Mouse (Mus musculus): ENCODE measurements around the gene Krtcap2. TPM values are rescaled to one million over a fixed set of nuclear protein-coding genes. Genes with fewer than 3 reads are reported as not detected.
A peak's percentile ranks its signal among the peaks of the same experiment; 100 is the strongest.

Krtcap2 gene
- polyA plus RNA-seq, 1 experiment from 2014 or later = 334 TPM

- Histone ChIP-seq H3K36me3 (peaks cover 29% of the 10 kb centered on the region), H3K4me2 (peak within 1 kb of the TSS; percentile 64), H3K9ac (peak within 1 kb of the TSS; percentile 23; the same call in 1 of the 2 replicates), H3K27me3 (no peaks in the 10 kb centered on the region), H3K4me1 (peaks cover 33% of the 10 kb centered on the region), H3K9me3 (no peaks in the 10 kb centered on the region), H3K27ac (peak within 1 kb of the TSS; percentile 78), H3K4me3 (peak within 1 kb of the TSS; percentile 43)
- no peak for ATAC-seq (ENCODE audit: insufficient number of reproducible peaks, low FRiP score, low TSS enrichment, low read depth)
- WGBS = 6% methylated on average over 21 of the region's 21 CpGs
Observed at GRCm38 (mm10) chr3:89226900-89227299, 18.9 kb upstream of the Krtcap2 start, which contains the start of gene Mtx1. Gene Mtx1 (minus strand): TSS chr3:89227088.

- WGBS = 5% methylated on average over 41 of the region's 41 CpGs
- H3K9me3 ChIP-seq = no peaks in the 10 kb centered on the region
- peaks cover 33% of the 10 kb centered on the region for H3K4me1 ChIP-seq
- peak overlapping the region; percentile 64 for H3K4me2 ChIP-seq
- H3K9ac ChIP-seq = peak overlapping the region; percentile 23; the same call in 1 of the 2 replicates
- peak overlapping the region; percentile 78 for H3K27ac ChIP-seq
- H3K36me3 ChIP-seq = peaks cover 26% of the 10 kb centered on the region
- peak overlapping the region; percentile 43 for H3K4me3 ChIP-seq
- ATAC-seq (ENCODE audit: insufficient number of reproducible peaks, low FRiP score, low TSS enrichment, low read depth) = peak; percentile 90
- no peaks in the 10 kb centered on the region for H3K27me3 ChIP-seq
Observed at GRCm38 (mm10) chr3:89227307-89228179, 18.2 kb upstream of the Krtcap2 start.

GRCm38 (mm10) chr3:89228180-89228549 lies 17.6 kb upstream of the Krtcap2 start:
- Histone ChIP-seq H3K27ac (peak overlapping the region; percentile 78), H3K27me3 (no peaks in the 10 kb centered on the region), H3K36me3 (peaks cover 21% of the 10 kb centered on the region), H3K4me1 (peaks cover 33% of the 10 kb centered on the region), H3K9me3 (no peaks in the 10 kb centered on the region), H3K9ac (no peak overlapping the region), H3K4me2 (peak overlapping the region; percentile 64), H3K4me3 (peak overlapping the region; percentile 43)
- ATAC-seq (ENCODE audit: insufficient number of reproducible peaks, low FRiP score, low TSS enrichment, low read depth) = no peak
- WGBS = under 1% methylated on average over 19 of the region's 20 CpGs

GRCm38 (mm10) chr3:89228836-89229235 lies 16.9 kb upstream of the Krtcap2 start, which contains the start of gene Muc1:
Gene Muc1 (plus strand): TSS chr3:89229057.
- Histone ChIP-seq H3K9me3 (no peaks in the 10 kb centered on the region), H3K4me2 (peak within 1 kb of the TSS; percentile 64), H3K36me3 (peaks cover 18% of the 10 kb centered on the region), H3K9ac (no peak within 1 kb of the TSS), H3K27me3 (no peaks in the 10 kb centered on the region), H3K4me3 (peak within 1 kb of the TSS; percentile 43), H3K27ac (peak within 1 kb of the TSS; percentile 78), H3K4me1 (peaks cover 33% of the 10 kb centered on the region)
- whole genome bisulfite sequencing = 35% methylated on average over 10 of the region's 10 CpGs
- ATAC-seq (ENCODE audit: insufficient number of reproducible peaks, low FRiP score, low TSS enrichment, low read depth) = no peak

GRCm38 (mm10) chr3:89229276-89229675 lies 16.5 kb upstream of the Krtcap2 start:
- no peak overlapping the region for H3K27ac ChIP-seq
- ATAC-seq (ENCODE audit: insufficient number of reproducible peaks, low FRiP score, low TSS enrichment, low read depth) = no peak
- H3K9me3 ChIP-seq = no peaks in the 10 kb centered on the region
- no peaks in the 10 kb centered on the region for H3K27me3 ChIP-seq
- 59% methylated on average over 4 of the region's 4 CpGs for WGBS
- peaks cover 19% of the 10 kb centered on the region for H3K36me3 ChIP-seq
- no peak overlapping the region for H3K9ac ChIP-seq
- H3K4me3 ChIP-seq = no peak overlapping the region
- H3K4me1 ChIP-seq = peaks cover 33% of the 10 kb centered on the region
- H3K4me2 ChIP-seq = no peak overlapping the region

- Histone ChIP-seq H3K4me1 (peaks cover 35% of the 10 kb centered on the region), H3K36me3 (peaks cover 16% of the 10 kb centered on the region), H3K4me2 (no peak overlapping the region), H3K27me3 (no peaks in the 10 kb centered on the region), H3K9ac (no peak overlapping the region), H3K9me3 (no peaks in the 10 kb centered on the region), H3K27ac (no peak overlapping the region), H3K4me3 (no peak overlapping the region)
- no peak for ATAC-seq (ENCODE audit: insufficient number of reproducible peaks, low FRiP score, low TSS enrichment, low read depth)
- WGBS = 88% methylated on average over 2 of the region's 2 CpGs
Observed at GRCm38 (mm10) chr3:89230561-89230960, 15.2 kb upstream of the Krtcap2 start.

- H3K9ac ChIP-seq = no peak overlapping the region
Observed at GRCm38 (mm10) chr3:89231345-89231744, 14.4 kb upstream of the Krtcap2 start.

GRCm38 (mm10) chr3:89231772-89232275 lies 13.9 kb upstream of the Krtcap2 start:
- Histone ChIP-seq H3K9ac (no peak overlapping the region), H3K4me2 (no peak overlapping the region), H3K4me3 (no peak overlapping the region), H3K4me1 (peaks cover 22% of the 10 kb centered on the region), H3K36me3 (peaks cover 21% of the 10 kb centered on the region), H3K27ac (no peak overlapping the region), H3K27me3 (no peaks in the 10 kb centered on the region), H3K9me3 (no peaks in the 10 kb centered on the region)
- no peak for ATAC-seq (ENCODE audit: insufficient number of reproducible peaks, low FRiP score, low TSS enrichment, low read depth)
- 70% methylated on average over 16 of the region's 16 CpGs for WGBS

More at GRCm38 (mm10) chr3:89231345-89231744, 14.4 kb upstream of the Krtcap2 start:
- Histone ChIP-seq H3K27ac (no peak overlapping the region), H3K4me1 (peaks cover 27% of the 10 kb centered on the region), H3K4me2 (no peak overlapping the region), H3K27me3 (no peaks in the 10 kb centered on the region), H3K9me3 (no peaks in the 10 kb centered on the region), H3K36me3 (peaks cover 17% of the 10 kb centered on the region), H3K4me3 (no peak overlapping the region)
- no peak for ATAC-seq (ENCODE audit: insufficient number of reproducible peaks, low FRiP score, low TSS enrichment, low read depth)
- 62% methylated on average over 7 of the region's 7 CpGs for WGBS

DNA sequence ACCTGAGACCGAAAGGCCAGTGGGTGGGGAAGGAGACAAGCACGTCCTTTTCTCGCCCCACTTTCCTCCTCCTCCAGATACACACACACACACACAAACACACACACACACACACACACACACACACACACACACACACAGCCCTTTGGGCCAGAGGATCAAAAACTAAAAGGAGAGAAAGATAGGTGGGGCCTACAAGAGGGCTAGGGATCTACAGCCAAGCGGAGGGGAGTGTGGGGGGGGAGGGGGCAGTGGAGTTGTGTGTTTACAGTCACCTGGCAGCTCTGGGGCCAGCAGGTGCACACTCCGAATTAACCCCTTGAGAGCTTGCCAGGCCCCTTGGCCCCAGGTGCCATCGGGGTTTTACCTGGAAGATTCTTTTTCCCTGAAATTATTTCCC lies 13.2 kb upstream of the Krtcap2 start:
- Histone ChIP-seq H3K9ac (no peak overlapping the region), H3K36me3 (peaks cover 26% of the 10 kb centered on the region), H3K27me3 (no peaks in the 10 kb centered on the region), H3K4me3 (no peak overlapping the region), H3K9me3 (no peaks in the 10 kb centered on the region), H3K4me1 (peaks cover 14% of the 10 kb centered on the region), H3K4me2 (no peak overlapping the region), H3K27ac (no peak overlapping the region)
- ATAC-seq (ENCODE audit: insufficient number of reproducible peaks, low FRiP score, low TSS enrichment, low read depth) = no peak
- 61% methylated on average over 5 of the region's 6 CpGs for WGBS

- H3K27ac ChIP-seq = no peak overlapping the region
- H3K4me3 ChIP-seq = no peak overlapping the region
- peaks cover 7% of the 10 kb centered on the region for H3K4me1 ChIP-seq
- H3K9ac ChIP-seq = no peak overlapping the region
- H3K4me2 ChIP-seq = no peak overlapping the region
- ATAC-seq (ENCODE audit: insufficient number of reproducible peaks, low FRiP score, low TSS enrichment, low read depth) = no peak
- WGBS = 74% methylated on average over 14 of the region's 14 CpGs
- H3K36me3 ChIP-seq = peaks cover 35% of the 10 kb centered on the region
- H3K27me3 ChIP-seq = no peaks in the 10 kb centered on the region
- H3K9me3 ChIP-seq = no peaks in the 10 kb centered on the region
Observed at GRCm38 (mm10) chr3:89233562-89234110, 12.1 kb upstream of the Krtcap2 start.

DNA sequence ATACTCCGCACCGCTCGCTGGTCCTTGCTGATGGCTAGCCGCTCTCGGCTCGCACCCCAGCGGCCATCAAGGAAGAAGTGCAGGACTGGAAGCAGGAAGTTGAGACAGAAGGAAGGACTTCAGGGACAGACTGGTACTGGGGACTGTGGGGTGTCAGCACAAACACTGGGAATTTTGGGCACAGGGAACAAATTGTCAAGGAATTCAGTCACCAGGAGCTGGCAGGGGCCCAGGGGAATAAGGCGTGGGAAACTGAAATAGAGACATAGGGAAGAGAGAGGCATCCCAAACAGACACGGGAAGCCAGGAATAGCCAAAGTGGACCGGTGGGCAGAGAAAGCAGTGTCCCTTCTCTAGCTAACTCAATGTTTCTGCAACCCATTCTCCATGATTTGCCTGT lies 9.2 kb upstream of the Krtcap2 start:
- no peak overlapping the region for H3K4me2 ChIP-seq
- H3K4me1 ChIP-seq = peaks cover 3% of the 10 kb centered on the region; the same call in 1 of the 2 replicates
- no peaks in the 10 kb centered on the region for H3K27me3 ChIP-seq
- H3K4me3 ChIP-seq = no peak overlapping the region
- ATAC-seq (ENCODE audit: insufficient number of reproducible peaks, low FRiP score, low TSS enrichment, low read depth) = no peak
- H3K36me3 ChIP-seq = peaks cover 52% of the 10 kb centered on the region
- H3K9ac ChIP-seq = no peak overlapping the region
- H3K9me3 ChIP-seq = no peaks in the 10 kb centered on the region
- WGBS = 91% methylated on average over 10 of the region's 10 CpGs
- no peak overlapping the region for H3K27ac ChIP-seq

DNA sequence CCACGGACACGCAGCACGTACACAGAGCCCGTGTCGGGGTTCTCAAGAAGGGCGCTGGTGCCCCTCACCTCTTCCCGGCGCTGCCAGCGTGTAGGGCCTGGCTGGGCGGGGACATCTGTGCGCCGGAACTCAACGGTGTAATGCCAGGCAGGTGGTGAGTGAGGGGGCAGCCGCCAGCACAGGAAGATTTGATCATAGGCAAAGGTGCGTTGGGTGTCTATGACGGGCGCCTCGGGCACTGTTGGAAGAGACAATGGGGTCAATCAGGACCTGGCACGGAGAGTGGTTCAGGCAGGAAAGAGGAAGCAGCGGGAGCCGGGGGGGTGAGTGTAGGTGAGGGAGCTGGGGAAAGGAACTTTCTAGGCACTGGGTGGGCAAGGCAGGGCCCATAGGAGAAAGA lies 8.1 kb upstream of the Krtcap2 start:
- peaks cover 3% of the 10 kb centered on the region; the same call in 1 of the 2 replicates for H3K4me1 ChIP-seq
- H3K9me3 ChIP-seq = no peaks in the 10 kb centered on the region
- no peaks in the 10 kb centered on the region for H3K27me3 ChIP-seq
- no peak overlapping the region for H3K4me3 ChIP-seq
- no peak overlapping the region for H3K4me2 ChIP-seq
- peaks cover 59% of the 10 kb centered on the region for H3K36me3 ChIP-seq
- no peak for ATAC-seq (ENCODE audit: insufficient number of reproducible peaks, low FRiP score, low TSS enrichment, low read depth)
- H3K9ac ChIP-seq = no peak overlapping the region
- WGBS = 93% methylated on average over 21 of the region's 21 CpGs
- H3K27ac ChIP-seq = no peak overlapping the region
